Mouse (Mus musculus): ENCODE measurements around the gene Ube2i.

The Ube2i gene

GRCm38 (mm10) chr17:25274571-25275346 lies at the start of gene Ube2i:
Gene Ube2i (minus strand): TSS chr17:25274622.
- CTCF ChIA-PET: no interaction called here

GRCm38 (mm10) chr17:25322930-25323329 lies 48.5 kb upstream of the Ube2i start:
- CTCF ChIA-PET: no interaction called here

DNA sequence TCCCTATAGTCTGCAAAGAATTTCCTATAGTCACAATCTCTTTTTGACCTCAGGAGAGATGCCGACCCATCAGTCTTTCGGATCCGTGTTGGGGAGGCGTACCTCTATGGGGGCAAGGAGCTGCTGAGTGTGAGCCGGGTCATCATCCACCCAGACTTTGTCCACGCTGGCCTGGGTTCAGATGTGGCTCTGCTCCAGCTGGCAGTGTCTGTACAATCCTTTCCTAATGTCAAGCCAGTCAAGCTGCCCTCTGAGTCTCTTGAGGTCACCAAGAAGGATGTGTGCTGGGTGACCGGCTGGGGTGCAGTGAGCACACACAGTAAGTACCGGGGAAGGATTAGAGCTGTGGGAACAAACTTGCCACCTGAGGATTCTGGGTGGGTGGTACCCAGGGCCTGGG lies 46.4 kb upstream of the Ube2i start:
- CTCF ChIA-PET: no interaction called here

GRCm38 (mm10) chr17:25318354-25318753 lies 43.9 kb upstream of the Ube2i start, which contains the start of gene Prss29:
Gene Prss29 (plus strand): TSS chr17:25318654.
- CTCF ChIA-PET: no interaction called here

GRCm38 (mm10) chr17:25308346-25308745 lies 33.9 kb upstream of the Ube2i start, which contains the start of gene Prss28:
Gene Prss28 (plus strand): TSS chr17:25308646.
- CTCF ChIA-PET: no interaction called here

DNA sequence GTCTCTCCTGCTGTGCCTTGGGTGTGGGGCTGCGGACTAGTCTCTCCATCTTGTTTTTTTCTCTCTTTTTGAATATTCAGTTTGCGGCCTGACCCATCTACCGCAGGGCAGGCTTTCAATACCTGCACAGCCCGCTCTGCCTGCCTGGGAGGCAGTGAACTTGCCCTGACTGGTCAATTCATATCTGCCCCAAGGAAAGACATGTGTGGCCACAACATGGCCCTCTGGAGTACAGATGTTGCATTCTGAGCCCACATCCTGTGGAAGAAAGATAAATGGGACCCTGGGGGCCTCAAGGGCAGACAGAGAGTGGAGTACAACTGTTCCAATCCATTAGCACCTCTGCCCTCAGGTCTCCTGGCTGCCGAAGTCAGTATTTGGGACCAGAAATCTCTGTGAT lies 23.7 kb upstream of the Ube2i start, which contains the start of gene Prss34:
Gene Prss34, plus strand, starts transcription at position 301 of the 400 bp plus-strand sequence.
- CTCF ChIA-PET: no interaction called here

DNA sequence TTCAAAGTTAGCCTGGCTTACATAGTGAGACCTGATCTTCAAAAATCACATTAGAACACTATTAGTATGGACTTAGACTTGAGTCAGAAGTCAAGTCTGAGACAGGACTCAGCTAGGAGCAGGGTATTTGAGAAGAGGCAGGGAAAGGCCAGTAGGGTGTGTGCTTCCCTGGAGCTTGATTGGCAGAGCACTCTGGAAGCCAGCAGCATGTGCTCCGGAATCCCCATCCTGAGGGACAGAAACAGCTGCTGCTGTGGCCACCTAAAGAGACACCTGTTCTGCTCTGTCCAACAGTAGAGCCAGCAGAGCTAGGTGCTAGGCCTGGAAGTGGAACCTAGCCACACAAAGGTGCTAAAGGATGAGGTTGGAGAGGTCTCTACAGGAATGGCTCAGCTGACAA lies 19.7 kb upstream of the Ube2i start:
- CTCF ChIA-PET: no interaction called here

DNA sequence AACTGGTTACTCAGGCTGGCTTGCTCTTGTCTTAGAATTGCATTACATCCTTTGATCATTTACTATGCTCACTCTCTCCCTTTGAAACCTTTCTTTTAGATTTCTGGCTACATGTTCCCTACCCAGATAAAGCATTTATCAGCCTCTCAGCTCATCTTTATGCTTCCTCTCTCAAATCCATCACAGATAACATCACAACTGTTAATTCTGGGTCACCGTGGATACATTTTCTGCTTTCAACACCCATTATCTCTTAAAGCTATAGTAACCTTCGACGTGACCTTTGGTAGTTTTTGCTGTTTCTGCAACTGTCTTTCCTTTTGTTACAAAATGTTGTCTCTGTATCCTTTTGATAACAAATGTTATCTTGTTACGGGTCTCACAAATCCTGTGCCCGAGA lies 19.1 kb upstream of the Ube2i start:
- CTCF ChIA-PET: no interaction called here

DNA sequence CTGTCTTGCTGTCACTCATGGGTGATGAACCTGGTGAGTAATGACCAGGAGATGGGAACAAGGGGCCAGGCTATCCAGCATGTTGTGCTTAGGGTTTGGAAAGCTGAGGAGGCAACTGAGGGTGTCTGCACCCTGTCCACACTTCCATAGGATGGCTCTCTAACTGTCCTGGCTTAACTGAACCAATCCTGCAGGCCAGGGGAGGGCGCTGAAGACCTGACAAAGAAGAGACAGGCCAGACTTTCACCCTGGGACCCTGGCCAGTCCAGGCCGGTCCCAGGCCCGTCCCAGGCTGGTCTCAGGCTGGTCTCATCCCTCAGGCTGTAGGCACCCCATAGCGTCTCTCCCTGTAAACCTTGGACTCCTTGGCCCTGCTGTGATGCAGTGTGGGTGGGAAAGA lies 16.0 kb upstream of the Ube2i start:
- CTCF ChIA-PET: no interaction called here

- CTCF ChIA-PET: no interaction called here
Measured at GRCm38 (mm10) chr17:25288842-25289241, 14.4 kb upstream of the Ube2i start.

GRCm38 (mm10) chr17:25285033-25285432 lies 10.6 kb upstream of the Ube2i start:
- CTCF ChIA-PET: interaction anchor here (1.1 kb wide), 1 partner anchor 397 kb away, joined by 5 read pairs; no protein-coding TSS in a partner anchor

GRCm38 (mm10) chr17:25282133-25282532 lies 7.7 kb upstream of the Ube2i start:
- CTCF ChIA-PET: interaction anchor here (0.6 to 0.7 kb wide), 2 partner anchors 9 to 152 kb away, joined by 3 to 5 read pairs; no protein-coding TSS in a partner anchor

DNA sequence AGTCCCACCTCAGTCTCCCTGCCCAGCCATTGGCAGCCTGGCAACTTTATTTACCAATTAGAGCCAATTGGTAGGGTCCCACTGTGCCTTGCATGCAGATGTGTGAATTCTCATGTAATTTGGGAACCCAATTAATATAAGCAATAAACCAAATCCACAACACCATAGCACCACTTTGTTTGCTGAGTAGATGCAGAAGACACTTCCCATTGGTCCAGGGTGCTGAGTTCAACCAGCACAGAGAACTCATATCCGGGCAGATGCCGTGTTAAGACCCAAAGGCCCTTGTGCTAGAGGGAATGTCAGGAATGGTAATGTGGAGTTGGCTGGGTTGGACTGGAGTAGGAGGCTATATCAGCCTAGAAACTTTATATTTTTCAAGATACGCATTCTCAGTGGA lies 1.4 kb upstream of the Ube2i start:
- CTCF ChIA-PET: no interaction called here

DNA sequence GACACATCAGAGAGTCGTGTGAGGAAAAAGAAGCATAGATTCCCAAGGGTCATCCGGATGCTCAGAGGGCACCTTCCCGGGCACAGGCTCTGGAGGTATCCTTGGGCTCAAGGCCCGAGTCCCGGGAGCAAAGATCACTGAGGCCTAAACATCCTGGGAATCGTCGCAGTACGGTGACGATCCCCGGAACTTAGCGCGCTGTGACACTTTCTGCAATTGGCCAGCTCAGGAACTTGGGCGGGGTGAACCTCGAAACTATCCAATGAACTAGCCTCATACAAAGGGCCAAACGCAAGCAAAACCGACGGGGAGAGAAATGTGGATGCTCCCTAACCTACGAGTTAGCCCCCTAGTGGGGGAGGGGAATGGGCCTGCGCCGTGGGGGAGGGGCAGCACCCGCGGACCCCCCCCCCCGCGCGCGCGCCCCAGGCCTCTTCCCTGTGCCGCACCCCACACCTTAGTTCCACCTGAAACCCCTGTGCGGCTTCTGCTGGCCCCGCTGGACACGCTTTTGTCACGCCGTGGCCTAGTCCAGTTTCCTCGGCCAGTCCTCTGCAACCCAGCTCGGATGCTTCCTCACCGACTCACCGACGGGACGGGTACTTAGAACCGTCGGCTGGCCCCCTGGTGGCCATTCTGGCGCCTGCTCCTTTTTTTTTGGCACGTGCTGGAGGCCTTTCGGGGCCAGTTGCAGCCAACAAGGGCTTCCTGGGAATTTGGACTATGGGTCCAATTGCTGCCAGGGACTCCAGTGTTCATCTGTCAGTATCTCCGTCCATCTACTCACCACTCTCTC lies 518 bp downstream of the Ube2i start:
- CTCF ChIA-PET: interaction anchor here (0.5 to 0.7 kb wide), 4 partner anchors 34 to 1385 kb away, joined by 3 to 5 read pairs (median 4); partner anchors contain the start of genes Gnptg, Spsb3 and Tsr3

DNA sequence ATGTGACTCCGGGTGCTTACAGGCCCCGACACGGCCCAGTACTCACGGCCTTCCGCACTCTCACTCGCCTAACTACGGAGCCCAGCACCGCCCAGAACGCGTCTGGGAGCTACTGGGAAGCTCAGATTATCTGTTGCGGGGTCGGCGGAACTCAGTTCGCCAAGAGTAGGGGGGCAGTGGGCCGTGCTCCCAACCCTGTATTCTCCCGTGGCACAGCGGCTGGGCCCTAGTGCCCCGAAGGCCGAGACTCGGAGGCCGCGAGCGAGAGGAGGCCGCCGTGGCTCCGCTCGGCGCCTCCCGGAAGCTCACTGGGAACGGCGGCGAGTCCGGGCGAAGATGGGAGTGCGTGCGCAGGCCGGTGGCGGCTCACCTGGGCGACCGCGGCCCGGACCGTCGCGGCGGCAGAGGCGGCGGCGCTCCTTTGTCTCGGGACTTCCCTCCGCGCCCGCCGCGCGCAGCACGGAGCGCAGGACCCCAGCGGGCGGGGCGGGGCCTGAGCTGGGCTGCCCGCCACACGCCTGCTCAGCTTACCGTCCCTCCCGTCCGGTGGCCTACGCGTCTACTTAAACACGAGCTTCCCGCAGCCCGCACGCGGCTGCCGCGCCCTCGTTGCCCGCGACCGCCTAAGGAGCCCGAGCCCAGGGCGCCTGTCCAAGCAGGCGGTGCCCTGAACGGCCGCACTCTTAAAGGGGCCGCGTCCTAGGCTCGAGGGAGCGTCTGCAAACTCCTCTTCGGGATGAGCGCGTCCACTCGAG lies 1.3 kb downstream of the Ube2i start:
- CTCF ChIA-PET: interaction anchor here (0.5 to 1.2 kb wide), 8 partner anchors 9 to 1385 kb away, joined by 3 to 5 read pairs (median 3); partner anchors contain the start of genes Gnptg, Spsb3 and Tsr3

- CTCF ChIA-PET: interaction anchor here (0.6 to 1.2 kb wide), 5 partner anchors 9 to 335 kb away, joined by 3 to 5 read pairs (median 3); partner anchors contain the start of genes Gnptg and Tsr3
Measured at GRCm38 (mm10) chr17:25272326-25272725, 2.1 kb downstream of the Ube2i start.

GRCm38 (mm10) chr17:25270795-25271335 lies 3.6 kb downstream of the Ube2i start:
- CTCF ChIA-PET: interaction anchor here (0.7 to 1.2 kb wide), 2 partner anchors 332 to 528 kb away, joined by 3 to 4 read pairs; no protein-coding TSS in a partner anchor

DNA sequence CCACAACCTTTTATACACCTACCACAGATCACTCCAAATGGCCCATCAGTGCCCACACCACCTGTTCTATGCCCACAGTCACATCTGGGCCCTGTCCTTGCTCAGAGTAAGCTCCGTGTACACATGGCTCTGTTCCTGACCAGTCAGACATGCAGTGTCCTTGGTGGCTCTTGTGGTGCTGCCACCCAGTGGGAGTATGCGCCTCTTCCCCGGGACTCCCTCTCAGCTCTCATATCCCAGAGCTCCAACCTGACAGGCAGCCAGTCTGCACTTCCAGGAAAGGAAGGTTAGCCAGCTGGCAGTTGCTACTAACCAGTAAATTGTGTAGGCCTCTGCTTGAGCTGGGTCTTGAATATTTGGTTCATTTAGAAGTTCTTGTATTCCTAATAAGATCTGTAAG lies 10.0 kb downstream of the Ube2i start:
- CTCF ChIA-PET: no interaction called here

DNA sequence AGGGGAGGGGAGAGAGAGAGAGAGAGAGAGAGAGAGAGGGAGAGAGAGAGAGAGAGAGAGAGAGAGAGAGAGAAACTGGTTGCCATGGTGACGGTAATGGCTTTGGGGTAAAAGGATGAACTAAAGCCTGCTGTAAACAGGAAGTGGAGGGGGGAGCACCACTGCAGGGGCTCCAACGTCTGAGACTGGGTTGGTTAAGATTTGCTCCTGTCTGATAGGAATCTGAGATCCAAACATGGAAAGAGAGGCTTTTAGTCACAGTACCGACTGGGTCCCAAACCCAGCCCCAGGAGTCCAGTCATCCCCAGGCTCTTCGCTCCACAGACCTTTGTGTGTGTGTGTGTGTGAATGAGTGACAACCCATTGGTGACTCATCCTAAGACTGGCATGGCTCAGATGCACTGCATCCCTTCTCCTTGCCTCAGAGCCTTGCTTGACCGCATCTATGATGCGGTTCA lies 16.6 kb downstream of the Ube2i start:
- CTCF ChIA-PET: no interaction called here

GRCm38 (mm10) chr17:25256140-25256754 lies 18.2 kb downstream of the Ube2i start, which contains the start of gene Baiap3:
Gene Baiap3 (minus strand): TSS chr17:25256364.
- CTCF ChIA-PET: interaction anchor here (0.6 kb wide), 1 partner anchor 10 kb away, joined by 3 read pairs; no protein-coding TSS in a partner anchor

GRCm38 (mm10) chr17:25255110-25255509 lies 19.3 kb downstream of the Ube2i start:
- CTCF ChIA-PET: no interaction called here
